Mouse (Mus musculus) urinary bladder, postnatal 36 days (tissue): Measurements from ENCODE around the gene Msi2.

ENCODE experiments used
- DNase-seq, 2 experiments: peaks; one replicate each; pipeline ENCODE4 v3.0.0; 2022; ENCODE audit warnings: low spot score in 2 of 2, mixed read lengths in 1 of 2

Msi2 gene

DNA sequence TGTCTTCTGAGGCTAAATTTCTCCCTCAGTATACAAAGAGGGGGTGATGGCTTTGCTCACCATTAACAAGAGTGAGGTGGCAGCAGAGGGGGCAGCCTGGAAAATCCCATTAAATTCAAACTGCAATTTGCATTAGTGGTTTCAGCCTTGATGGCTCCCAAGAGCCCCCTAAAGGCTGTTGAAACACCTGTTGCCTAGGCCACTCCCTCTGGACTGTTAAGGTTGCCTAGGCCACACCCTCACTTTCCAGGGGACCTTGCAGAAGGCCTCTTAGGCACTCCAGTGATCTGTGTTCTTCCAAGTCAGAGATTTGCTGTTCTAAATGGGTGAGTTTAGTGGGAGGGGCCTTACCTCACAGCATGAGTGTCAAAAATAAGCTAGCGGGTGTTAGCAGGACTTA, 232.3 kb downstream of the Msi2 start:
- no peak for DNase-seq

GRCm38 (mm10) chr11:88485088-88485487, 233.2 kb downstream of the Msi2 start:
- no peak for DNase-seq

DNA sequence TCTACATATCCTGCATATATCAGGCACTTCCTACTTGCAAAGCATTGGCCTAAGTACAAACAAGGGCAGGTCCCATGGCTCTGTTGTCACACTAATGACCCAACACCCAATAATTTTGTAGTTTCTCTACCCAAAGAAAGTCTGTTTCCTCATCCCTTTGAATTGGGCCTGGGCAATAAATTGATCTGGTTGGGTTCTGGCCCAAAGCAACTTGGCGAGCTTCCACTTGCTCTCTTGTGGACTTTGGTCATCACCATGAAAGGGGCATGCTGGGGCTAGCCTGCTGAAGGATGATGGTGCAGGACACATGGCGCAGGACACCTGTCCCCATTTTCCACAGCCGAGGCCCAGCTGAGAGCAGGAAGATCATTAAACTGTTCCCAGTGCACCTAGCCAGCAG, 234.3 kb downstream of the Msi2 start:
- DNase-seq: no peak

DNA sequence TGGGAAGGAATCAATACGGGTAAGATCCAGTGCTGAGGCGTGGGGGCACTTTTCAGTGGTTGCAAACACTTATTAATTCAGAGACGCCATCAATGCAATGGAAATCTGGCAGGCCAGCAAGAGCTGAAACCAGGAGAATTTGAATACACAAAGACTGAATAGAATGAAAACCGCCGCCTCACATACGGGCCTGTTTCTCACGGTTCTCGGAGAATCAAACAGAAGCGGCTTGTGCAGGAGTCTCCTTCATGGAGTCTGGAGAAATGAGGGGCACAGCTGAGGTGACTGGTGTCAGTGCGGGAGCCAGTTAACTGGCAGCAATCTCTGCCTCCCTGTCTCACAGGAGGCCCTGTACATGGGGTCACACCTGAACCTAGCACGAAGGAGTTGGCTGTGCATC, 235.7 kb downstream of the Msi2 start:
- DNase-seq: no peak

- no peak for DNase-seq
Measured at GRCm38 (mm10) chr11:88482236-88482635, 236.1 kb downstream of the Msi2 start.

GRCm38 (mm10) chr11:88481602-88482161, 236.6 kb downstream of the Msi2 start:
- DNase-seq: no peak

DNA sequence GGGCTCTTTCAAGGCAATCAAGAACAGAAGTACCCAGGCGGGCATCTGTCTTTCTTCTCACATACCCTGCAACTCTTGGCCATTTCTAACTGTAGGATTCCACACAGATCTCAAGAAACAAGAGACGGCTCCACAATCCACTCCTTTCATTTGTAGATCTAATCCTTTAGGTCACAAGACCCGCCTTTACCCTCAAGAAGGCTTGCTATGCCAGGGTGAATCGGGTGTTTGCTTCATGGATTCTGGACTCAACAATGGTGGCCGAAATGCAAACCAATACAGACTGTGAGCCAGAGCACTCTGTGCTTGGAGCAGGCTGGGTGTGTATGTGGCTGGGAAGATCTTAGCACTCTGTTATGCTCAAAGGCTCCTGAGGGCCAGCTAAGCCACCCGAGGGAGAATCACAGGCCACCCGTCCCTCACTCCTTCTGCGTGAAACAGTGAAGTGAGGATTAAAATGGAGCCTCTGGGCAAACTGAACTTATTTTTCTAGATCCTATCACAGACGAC, 237.2 kb downstream of the Msi2 start:
- no peak for DNase-seq

DNA sequence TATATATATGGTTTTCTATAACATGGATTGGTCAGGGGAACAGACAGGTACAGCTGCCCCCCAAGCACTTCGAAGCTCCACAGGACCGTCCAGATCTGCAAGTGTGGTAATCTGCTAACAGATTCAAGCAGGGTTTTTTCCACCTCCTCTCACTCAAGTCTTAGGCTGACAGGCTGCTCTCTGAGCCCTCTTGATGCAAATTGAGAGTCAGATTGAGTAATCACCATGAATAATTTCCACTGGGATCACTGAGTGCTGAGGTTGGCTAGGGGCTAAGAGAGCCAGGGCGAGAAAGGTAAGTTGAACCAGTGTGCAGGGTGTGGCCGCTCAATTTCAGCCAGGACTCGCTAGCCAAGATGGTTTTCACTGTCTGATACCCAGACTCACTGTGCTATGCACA, 238.8 kb downstream of the Msi2 start:
- DNase-seq: no peak

DNA sequence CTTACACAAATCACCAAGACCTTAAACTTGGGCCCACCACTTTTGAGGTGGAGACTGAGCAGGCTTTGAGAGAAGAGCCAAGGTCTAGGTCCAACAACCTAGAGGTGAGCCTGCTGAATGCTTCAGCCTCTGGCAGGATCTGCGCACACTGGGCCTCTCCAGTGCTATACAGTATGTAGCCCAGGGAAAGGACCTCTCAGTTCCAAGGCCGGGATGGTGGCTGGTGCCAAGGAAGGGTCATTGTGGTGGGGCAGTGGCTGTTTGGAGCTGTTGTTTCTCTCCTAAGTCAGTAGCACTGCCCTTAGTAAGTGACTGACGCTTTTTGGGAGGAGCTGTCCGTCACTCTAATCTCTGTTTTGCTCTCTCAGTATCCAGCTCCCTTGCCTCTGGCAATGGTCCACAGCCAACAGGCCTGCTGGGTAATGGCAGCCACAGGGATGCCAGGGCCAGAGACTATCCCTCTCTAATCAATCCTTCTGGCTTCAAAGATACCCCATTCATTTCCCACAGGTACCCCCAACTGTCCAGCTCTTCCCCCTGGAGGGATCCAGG, 243.3 kb downstream of the Msi2 start:
- no peak for DNase-seq

GRCm38 (mm10) chr11:88472731-88473130, 245.6 kb downstream of the Msi2 start:
- no peak for DNase-seq

- DNase-seq: no peak
Measured at GRCm38 (mm10) chr11:88471981-88472647, 246.2 kb downstream of the Msi2 start.

GRCm38 (mm10) chr11:88470599-88470998, 247.7 kb downstream of the Msi2 start:
- no peak for DNase-seq

DNA sequence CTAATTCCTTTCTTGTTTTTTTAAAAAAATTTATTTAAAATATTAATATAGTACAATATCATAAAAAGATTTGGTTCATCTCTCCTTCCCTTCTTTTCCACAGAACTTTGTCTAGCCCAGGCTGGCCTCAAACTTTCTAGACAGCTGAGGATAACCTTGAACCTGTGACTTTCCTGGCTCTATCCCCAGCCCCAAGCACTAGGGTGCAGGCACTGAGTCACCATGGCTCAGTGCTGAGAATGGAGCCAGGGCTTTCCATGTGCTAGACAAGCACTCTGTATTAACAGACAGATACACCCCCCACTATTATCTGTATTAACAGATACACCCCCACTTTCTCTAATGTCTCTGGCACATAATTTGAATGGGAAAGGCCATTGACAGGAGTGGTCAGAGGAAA, 249.3 kb downstream of the Msi2 start:
- DNase-seq: no peak

- peak; percentile 63 to 69 for DNase-seq
Measured at GRCm38 (mm10) chr11:88467498-88468245, 250.6 kb downstream of the Msi2 start.

DNA sequence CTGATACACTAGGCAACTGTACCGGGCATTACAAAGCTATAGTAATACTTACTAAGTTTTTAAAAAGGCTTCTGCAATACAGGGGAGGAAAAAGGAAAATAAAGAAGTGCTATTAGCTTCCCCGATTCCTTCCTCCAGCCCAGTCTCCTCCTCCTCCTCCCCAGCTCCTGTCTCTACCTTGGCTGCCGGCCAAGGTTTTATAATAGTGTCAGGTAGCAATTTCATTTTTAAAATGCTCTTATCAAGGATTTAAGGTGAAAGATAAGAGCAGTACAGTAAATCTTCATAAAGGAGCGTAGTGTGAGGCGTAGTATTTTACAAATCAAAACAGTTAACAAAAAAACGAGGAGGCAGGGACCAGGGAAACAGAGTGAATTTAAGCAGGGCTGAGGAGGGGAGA, 254.4 kb downstream of the Msi2 start:
- DNase-seq: no peak

DNA sequence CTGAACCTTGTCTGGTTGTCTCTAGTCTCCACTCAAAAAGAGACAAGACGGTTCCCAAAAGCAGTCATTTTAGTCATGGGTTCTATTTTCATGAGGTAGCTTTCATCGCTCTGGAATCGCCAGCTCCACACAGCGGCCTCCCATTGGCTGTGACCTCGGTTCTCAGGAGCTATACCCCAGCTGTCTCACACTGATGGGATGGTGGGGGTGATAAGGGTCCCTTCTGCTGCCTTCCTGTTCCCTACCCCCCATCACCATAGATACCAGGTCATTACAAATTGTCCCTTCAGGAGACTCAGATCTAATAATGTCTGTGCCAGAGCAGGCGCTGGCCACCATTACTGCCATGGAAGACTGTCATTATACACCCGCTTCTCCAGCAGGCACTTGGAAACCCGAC, 255.5 kb downstream of the Msi2 start:
- no peak for DNase-seq

DNA sequence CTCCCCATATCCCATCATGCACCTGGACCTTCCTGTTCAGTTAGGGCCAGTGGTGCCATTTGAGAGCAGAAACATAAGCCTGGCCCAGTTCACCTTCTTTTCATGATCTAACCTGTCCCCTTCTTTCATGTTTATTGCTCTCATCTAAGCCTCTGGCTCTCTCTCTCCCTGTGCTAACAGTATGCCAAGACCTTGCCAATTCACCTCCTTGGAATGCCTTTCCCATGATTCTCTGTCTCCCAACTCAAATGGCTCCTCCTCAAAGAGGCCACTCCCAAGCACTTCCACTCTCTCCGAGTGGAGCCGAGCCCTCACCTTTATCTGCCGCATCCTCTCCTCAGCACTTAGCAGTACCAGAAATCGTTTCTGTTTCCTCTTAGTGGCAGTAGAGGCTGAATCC, 256.7 kb downstream of the Msi2 start:
- DNase-seq: no peak

- no peak for DNase-seq
Measured at GRCm38 (mm10) chr11:88459946-88460736, 258.2 kb downstream of the Msi2 start.

DNA sequence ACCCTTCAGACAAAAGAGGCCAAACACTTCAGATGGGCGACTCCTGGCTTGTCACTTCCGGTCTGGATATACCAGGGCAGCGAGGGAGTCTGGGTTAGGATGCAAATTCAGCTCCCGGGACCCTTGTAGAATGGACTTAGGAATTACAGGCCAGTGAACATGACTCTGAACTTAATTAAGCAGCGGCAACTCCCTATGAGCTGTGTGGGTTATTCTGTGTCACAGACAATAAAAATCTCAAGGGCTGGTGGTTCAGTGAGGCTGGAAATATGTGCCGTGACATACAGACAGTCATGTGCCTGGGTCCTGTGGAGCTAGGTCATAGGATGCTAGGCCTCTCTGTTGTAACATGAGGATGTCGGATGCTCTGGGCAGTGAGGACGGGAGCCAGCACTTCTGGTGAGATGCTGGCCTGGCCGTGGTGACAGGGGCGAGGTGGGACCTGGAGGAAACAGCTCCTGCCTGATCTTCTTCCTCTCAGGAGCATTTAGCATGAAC, 261.0 kb downstream of the Msi2 start:
- no peak for DNase-seq

GRCm38 (mm10) chr11:88454867-88455806, 263.2 kb downstream of the Msi2 start:
- no peak for DNase-seq

DNA sequence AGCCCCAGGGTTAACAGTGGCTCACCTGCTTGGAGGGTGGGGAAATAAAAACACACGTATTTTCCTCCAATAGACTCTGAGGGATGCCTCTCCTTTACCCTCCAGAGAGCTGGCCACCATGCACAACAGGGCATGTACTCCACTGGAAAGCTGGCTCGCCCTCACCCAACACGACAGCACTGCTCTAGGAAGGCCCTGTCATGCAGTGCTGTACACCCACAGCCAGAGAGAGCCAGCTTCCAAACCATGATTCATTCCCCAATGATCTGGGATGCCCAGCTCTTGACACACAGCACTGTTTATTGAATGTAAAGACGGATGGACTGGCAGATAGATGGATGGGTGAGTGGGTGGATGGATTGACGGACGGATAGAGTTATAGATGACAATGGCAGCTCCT, 269.1 kb downstream of the Msi2 start:
- DNase-seq: no peak
